Mouse (Mus musculus): ENCODE measurements around the gene Mrps10. TPM values are rescaled to one million over a fixed set of nuclear protein-coding genes. Genes with fewer than 3 reads are reported as not detected.
"Not testable (repeated sequence)": the region's sequence is repeated elsewhere in the genome, so short reads cannot be mapped to it uniquely, and the experiment has no call there.

The Mrps10 gene
- polyA plus RNA-seq, 1 experiment from 2014 or later: 67.3 TPM

GRCm38 (mm10) chr17:47421566-47421965 is 52.9 kb downstream of the Mrps10 start:
- H3K9me3 ChIP-seq: no peaks in the 10 kb centered on the region
- no peak for ATAC-seq (ENCODE audit: insufficient number of reproducible peaks, low FRiP score, low TSS enrichment, low read depth)
- no peaks in the 10 kb centered on the region for H3K27me3 ChIP-seq
- no peaks in the 10 kb centered on the region for H3K4me1 ChIP-seq
- 83% methylated on average over 3 of the region's 3 CpGs for WGBS
- no peaks in the 10 kb centered on the region for H3K36me3 ChIP-seq
- no peak overlapping the region for H3K4me3 ChIP-seq
- H3K9ac ChIP-seq: no peak overlapping the region
- no peak overlapping the region for H3K27ac ChIP-seq
- no peak overlapping the region for H3K4me2 ChIP-seq

DNA sequence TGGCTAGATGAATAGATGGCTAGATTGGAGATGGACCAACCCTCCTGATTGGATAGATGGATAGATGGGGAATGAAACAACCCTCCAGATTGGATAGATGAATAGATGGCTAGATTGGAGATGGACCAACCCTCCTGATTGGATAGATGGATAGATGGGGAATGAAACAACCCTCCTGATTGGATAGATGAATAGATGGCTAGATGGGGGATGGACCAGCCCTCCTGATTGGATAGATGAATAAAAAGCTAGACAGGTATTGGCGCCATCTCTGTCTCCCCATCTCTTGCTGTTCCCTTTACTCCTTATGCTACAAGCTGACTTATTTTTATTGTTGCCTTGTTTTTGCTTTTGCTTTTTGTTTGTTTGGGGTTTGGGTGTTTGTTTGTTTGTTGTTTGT is 53.9 kb downstream of the Mrps10 start:
- H3K27ac ChIP-seq; H3K9me3 ChIP-seq; H3K4me1 ChIP-seq; H3K27me3 ChIP-seq; H3K4me2 ChIP-seq; ATAC-seq (ENCODE audit: insufficient number of reproducible peaks, low FRiP score, low TSS enrichment, low read depth); H3K36me3 ChIP-seq; H3K4me3 ChIP-seq; H3K9ac ChIP-seq: not testable (repeated sequence)
- WGBS: 88% methylated on average over 1 of the region's 1 CpGs

DNA sequence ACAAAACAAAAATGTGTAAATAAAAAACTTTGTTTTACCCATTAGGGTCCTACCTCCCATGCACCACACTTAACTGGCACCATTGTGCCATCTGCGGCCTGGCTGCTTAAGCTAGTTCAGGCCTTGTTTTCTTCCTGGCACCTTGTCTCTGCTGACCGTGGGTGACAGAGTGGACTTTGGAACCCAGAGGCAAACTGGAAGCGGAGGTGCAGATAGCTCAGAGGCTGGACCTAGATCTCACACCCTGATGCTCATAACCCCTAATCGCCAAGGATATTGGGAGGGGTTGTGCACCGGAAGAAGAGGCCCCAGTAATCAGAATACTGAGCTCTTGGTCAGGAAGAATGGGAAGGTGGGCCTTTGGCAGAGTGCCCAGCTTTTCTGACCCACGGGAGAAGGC is 55.5 kb downstream of the Mrps10 start:
- H3K9ac ChIP-seq: no peak overlapping the region
- H3K27ac ChIP-seq: no peak overlapping the region
- H3K9me3 ChIP-seq: no peaks in the 10 kb centered on the region
- H3K36me3 ChIP-seq: no peaks in the 10 kb centered on the region
- no peaks in the 10 kb centered on the region for H3K27me3 ChIP-seq
- no peak overlapping the region for H3K4me3 ChIP-seq
- WGBS: 74% methylated on average over 6 of the region's 6 CpGs
- no peak overlapping the region for H3K4me2 ChIP-seq
- H3K4me1 ChIP-seq: 0 out of 2 replicates have a peak, but pooled peaks cover 3% of the 10 kb centered on the region
- ATAC-seq (ENCODE audit: insufficient number of reproducible peaks, low FRiP score, low TSS enrichment, low read depth): no peak

DNA sequence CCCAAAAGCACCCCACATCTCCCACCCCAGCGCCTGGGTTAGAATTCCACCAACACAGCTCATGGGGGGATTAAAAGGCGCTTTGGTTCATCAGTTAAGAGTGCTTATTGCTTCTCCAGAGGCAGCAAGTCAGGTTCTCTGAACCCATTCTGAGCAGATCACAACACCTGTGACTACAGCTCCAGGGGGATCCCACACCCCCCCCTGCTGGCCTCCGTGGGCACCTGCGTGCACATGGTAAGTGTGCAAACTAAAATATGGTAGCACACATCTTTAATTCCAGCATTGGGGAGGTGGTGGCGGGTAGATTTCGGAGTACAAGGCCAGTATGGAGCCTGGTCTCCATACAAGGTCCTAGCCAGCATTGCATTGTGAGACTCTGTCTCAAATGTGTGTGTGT is 58.6 kb downstream of the Mrps10 start:
- H3K4me2 ChIP-seq: no peak overlapping the region
- no peak for ATAC-seq (ENCODE audit: insufficient number of reproducible peaks, low FRiP score, low TSS enrichment, low read depth)
- no peaks in the 10 kb centered on the region for H3K9me3 ChIP-seq
- H3K9ac ChIP-seq: no peak overlapping the region
- 73% methylated on average over 6 of the region's 6 CpGs for WGBS
- no peak overlapping the region for H3K4me3 ChIP-seq
- no peaks in the 10 kb centered on the region for H3K36me3 ChIP-seq
- H3K4me1 ChIP-seq: 0 out of 2 replicates have a peak, but pooled peaks cover 3% of the 10 kb centered on the region
- no peak overlapping the region for H3K27ac ChIP-seq
- no peaks in the 10 kb centered on the region for H3K27me3 ChIP-seq

- no peaks in the 10 kb centered on the region for H3K9me3 ChIP-seq
- no peak for ATAC-seq (ENCODE audit: insufficient number of reproducible peaks, low FRiP score, low TSS enrichment, low read depth)
- H3K9ac ChIP-seq: no peak overlapping the region
- no peaks in the 10 kb centered on the region for H3K27me3 ChIP-seq
- H3K4me1 ChIP-seq: 0 out of 2 replicates have a peak, but pooled peaks cover 3% of the 10 kb centered on the region
- WGBS: 9% methylated on average over 8 of the region's 8 CpGs
- H3K4me3 ChIP-seq: no peak overlapping the region
- no peak overlapping the region for H3K4me2 ChIP-seq
- no peak overlapping the region for H3K27ac ChIP-seq
- no peaks in the 10 kb centered on the region for H3K36me3 ChIP-seq
Observed at GRCm38 (mm10) chr17:47428831-47429304, 60.2 kb downstream of the Mrps10 start.

DNA sequence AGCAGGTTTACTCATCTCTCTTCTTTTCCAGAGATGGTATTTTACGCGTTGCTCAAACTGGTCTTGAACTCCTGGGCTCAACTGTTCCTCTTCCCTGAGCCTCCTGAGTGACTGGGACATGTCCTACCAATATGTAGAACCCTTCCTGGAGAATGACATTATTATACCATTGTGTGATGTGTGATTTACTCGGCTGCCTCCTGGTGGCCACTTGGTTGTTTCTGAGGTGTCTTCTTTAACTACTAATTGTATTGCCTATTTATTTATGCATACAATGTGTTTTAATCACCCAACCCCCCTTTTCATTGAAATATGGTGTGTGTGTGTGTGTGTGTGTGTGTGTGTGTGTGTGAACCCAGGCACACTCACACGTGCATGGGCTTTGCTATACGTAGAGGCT is 62.1 kb downstream of the Mrps10 start:
- Histone ChIP-seq H3K4me3 (no peak overlapping the region), H3K27me3 (peaks cover 2% of the 10 kb centered on the region; the same call in 1 of the 2 replicates), H3K9ac (no peak overlapping the region), H3K4me1 (0 out of 2 replicates have a peak, but pooled peaks cover 3% of the 10 kb centered on the region), H3K4me2 (no peak overlapping the region), H3K9me3 (no peaks in the 10 kb centered on the region), H3K36me3 (no peaks in the 10 kb centered on the region), H3K27ac (no peak overlapping the region)
- 69% methylated on average over 5 of the region's 5 CpGs for WGBS
- ATAC-seq (ENCODE audit: insufficient number of reproducible peaks, low FRiP score, low TSS enrichment, low read depth): no peak

Other genes starting within 250 kb of the Mrps10 start
- gene Guca1b, start 16.5 kb downstream of the Mrps10 start, polyA plus RNA-seq (2015; fragmentation: Nextera tagmentation; extraction: Ambion mirVana): 0.41 and 0.69 TPM in 2 replicates
- gene Guca1a, start 31.7 kb downstream of the Mrps10 start, polyA plus RNA-seq (2015; fragmentation: Nextera tagmentation; extraction: Ambion mirVana): 5.9 and 6.2 TPM in 2 replicates
- gene AI661453, start 67.7 kb downstream of the Mrps10 start, polyA plus RNA-seq (2015; fragmentation: Nextera tagmentation; extraction: Ambion mirVana): 3.9 and 5.1 TPM in 2 replicates
- gene 1700001C19Rik, start 68.5 kb downstream of the Mrps10 start, polyA plus RNA-seq (2015; fragmentation: Nextera tagmentation; extraction: Ambion mirVana): 0.17 and 0.19 TPM in 2 replicates
- gene Taf8, start 133.4 kb downstream of the Mrps10 start, polyA plus RNA-seq (2015; fragmentation: Nextera tagmentation; extraction: Ambion mirVana): 28.2 and 28.9 TPM in 2 replicates
- gene Ccnd3, start 136.2 kb downstream of the Mrps10 start, polyA plus RNA-seq (2015; fragmentation: Nextera tagmentation; extraction: Ambion mirVana): 499 and 569 TPM in 2 replicates
- 24.1 and 26.3 TPM in 2 replicates for gene Bysl, start 242.6 kb downstream of the Mrps10 start, polyA plus RNA-seq (2015; fragmentation: Nextera tagmentation; extraction: Ambion mirVana)
- gene Med20, start 242.7 kb downstream of the Mrps10 start, polyA plus RNA-seq (2015; fragmentation: Nextera tagmentation; extraction: Ambion mirVana): 48.9 and 53.2 TPM in 2 replicates
- 0.99 and 2.4 TPM in 2 replicates for gene Gm20517, start 242.7 kb downstream of the Mrps10 start, polyA plus RNA-seq (2015; fragmentation: Nextera tagmentation; extraction: Ambion mirVana)